Mouse (Mus musculus): ENCODE data around the gene Gm20379. TPM values are rescaled to one million over a fixed set of nuclear protein-coding genes. Genes with fewer than 3 reads are reported as not detected.

Gm20379 gene
- polyA plus RNA-seq, 1 experiment from 2014 or later: 0.56 TPM

DNA sequence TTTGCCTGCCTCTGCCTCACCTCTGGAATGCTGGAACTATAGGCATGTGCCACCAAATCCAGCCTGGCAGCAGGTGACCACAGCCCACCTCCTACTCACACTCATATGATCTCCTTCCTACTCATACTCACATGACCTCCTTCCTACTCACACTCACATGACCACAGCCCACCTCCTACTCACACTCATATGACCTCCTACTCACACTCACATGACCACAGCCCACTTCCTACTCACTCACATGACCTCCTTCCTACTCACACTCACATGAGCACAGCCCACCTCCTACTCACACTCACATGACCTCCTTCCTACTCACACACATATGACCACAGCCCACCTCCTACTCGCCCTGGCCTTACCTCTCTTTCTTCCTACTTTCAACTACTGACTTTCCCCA lies 31.1 kb downstream of the Gm20379 start:
- H3K36me3 ChIP-seq: peaks cover 9% of the 10 kb centered on the region
- H3K27me3 ChIP-seq (replicated peaks): no peaks in the 10 kb centered on the region
- 87% methylated on average over 1 of the region's 1 CpGs for WGBS
- H3K4me1 ChIP-seq (replicated peaks): no peaks in the 10 kb centered on the region
- no peak overlapping the region for H3K9ac ChIP-seq
- no peaks in the 10 kb centered on the region for H3K9me3 ChIP-seq (replicated peaks)
- H3K4me3 ChIP-seq: no peak overlapping the region
- no peak overlapping the region for H3K4me2 ChIP-seq
- ATAC-seq (ENCODE audit: insufficient number of reproducible peaks, low FRiP score): no peak
- no peak overlapping the region for H3K27ac ChIP-seq (ENCODE audit: poor library complexity, severe bottlenecking)

DNA sequence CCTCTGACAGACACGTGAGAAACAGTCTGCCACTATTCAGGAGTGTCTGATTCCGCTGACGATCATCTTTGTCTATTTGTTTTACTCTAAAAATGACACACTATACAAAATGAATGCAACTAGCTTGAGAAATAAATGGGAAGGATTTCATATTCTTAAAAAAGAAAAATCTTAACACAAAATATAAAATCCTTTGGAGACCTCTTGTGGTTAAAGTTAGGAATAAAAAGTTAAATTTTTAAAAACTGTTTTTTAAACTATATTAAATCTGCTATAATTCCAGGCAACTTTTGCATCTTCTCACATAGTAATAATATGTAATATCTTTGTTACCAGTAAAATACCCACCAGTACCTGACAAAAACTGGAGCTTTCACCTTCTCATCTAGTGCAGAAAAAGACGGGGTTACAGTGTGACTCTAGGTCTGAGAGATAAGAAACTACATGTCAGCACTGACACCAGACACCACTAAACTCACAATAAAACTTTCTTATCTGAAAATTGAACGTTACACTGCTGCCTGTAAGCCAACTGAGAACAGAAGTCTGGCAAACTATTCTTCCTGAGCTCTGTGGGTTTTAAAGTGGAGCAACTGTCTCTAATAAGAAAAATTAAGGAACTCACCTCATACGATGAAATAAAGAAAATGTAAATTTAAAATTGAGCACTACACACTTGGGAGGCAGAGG lies 32.1 kb downstream of the Gm20379 start:
- Histone ChIP-seq H3K27ac (ENCODE audit: poor library complexity, severe bottlenecking) (no peak overlapping the region), H3K4me2 (no peak overlapping the region), H3K9me3 (replicated peaks) (no peaks in the 10 kb centered on the region), H3K9ac (no peak overlapping the region), H3K36me3 (peaks cover 16% of the 10 kb centered on the region), H3K4me3 (no peak overlapping the region), H3K27me3 (replicated peaks) (no peaks in the 10 kb centered on the region), H3K4me1 (replicated peaks) (no peaks in the 10 kb centered on the region)
- 63% methylated on average over 6 of the region's 6 CpGs for WGBS
- no peak for ATAC-seq (ENCODE audit: insufficient number of reproducible peaks, low FRiP score)

DNA sequence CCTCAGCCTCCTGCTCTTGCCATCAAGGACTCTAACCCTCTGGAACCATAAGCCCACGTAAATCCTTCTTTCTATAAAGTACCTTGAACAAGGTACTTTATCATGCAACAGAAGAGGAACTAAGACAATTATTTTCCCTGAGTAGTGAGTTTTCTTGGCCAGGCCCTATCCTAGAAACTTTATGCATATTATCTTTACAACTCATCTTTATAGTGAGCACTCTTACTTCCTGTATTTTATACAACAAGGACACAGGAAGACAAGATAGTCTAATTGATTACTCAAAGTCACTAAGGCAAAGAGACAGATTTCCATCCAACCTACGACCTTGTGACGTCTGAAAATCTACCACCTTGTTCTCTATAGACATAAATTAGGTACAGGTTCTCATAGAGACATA lies 34.0 kb downstream of the Gm20379 start:
- no peaks in the 10 kb centered on the region for H3K9me3 ChIP-seq (replicated peaks)
- no peaks in the 10 kb centered on the region for H3K27me3 ChIP-seq (replicated peaks)
- H3K4me2 ChIP-seq: no peak overlapping the region
- no peak overlapping the region for H3K9ac ChIP-seq
- peaks cover 34% of the 10 kb centered on the region for H3K36me3 ChIP-seq
- no peaks in the 10 kb centered on the region for H3K4me1 ChIP-seq (replicated peaks)
- H3K27ac ChIP-seq (ENCODE audit: poor library complexity, severe bottlenecking): no peak overlapping the region
- no peak for ATAC-seq (ENCODE audit: insufficient number of reproducible peaks, low FRiP score)
- H3K4me3 ChIP-seq: no peak overlapping the region
- 89% methylated on average over 3 of the region's 3 CpGs for WGBS

DNA sequence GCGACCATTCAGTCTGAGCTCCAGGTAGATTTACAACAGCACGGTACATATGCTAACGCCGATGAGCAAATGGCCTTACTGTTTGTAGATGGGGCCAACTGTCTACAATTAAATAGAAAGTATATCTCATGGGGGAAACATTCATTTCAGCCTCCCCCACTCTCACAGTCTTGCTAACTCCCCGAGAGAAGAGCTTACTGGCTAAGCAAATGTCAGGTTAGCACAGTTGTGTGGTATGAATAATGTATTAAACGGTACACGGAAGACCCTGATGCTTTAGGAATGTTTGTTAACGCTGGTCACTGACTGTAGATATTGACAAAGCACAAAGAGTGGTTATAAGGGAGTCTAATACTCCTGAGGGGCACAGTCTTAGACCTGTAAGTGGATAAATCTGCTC lies 38.3 kb downstream of the Gm20379 start:
- H3K36me3 ChIP-seq: peaks cover 60% of the 10 kb centered on the region
- 94% methylated on average over 8 of the region's 8 CpGs for WGBS
- ATAC-seq (ENCODE audit: insufficient number of reproducible peaks, low FRiP score): no peak

DNA sequence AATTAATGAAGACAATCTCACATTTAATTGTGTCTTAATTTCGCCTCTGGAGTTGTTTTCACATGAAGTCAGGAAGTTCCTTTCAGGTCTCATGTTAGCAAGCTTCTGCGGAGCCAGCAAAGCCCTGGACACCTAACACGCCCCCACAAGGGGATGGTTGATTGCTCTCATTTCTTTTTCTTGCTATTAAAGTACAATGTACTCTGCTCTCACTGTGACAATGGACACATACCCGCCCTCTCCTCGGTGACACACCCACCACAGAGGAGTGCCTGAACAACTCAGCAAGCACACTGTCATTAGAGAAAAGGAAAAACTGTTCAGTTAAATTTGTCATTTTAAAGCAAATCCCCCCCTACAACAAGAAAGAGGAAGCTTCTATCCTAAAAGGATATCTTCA lies 40.6 kb downstream of the Gm20379 start:
- no peak for ATAC-seq (ENCODE audit: insufficient number of reproducible peaks, low FRiP score)
- no peak overlapping the region for H3K27ac ChIP-seq (ENCODE audit: poor library complexity, severe bottlenecking)
- WGBS: 85% methylated on average over 5 of the region's 5 CpGs
- peaks cover 67% of the 10 kb centered on the region for H3K36me3 ChIP-seq
- no peak overlapping the region for H3K4me3 ChIP-seq
- H3K4me2 ChIP-seq: no peak overlapping the region
- no peaks in the 10 kb centered on the region for H3K27me3 ChIP-seq (replicated peaks)
- H3K4me1 ChIP-seq (replicated peaks): no peaks in the 10 kb centered on the region
- no peaks in the 10 kb centered on the region for H3K9me3 ChIP-seq (replicated peaks)
- no peak overlapping the region for H3K9ac ChIP-seq

More for the DNA sequence above, 38.3 kb downstream of the Gm20379 start:
- Histone ChIP-seq H3K27me3 (replicated peaks) (no peaks in the 10 kb centered on the region), H3K4me3 (no peak overlapping the region), H3K9me3 (replicated peaks) (no peaks in the 10 kb centered on the region), H3K9ac (no peak overlapping the region), H3K27ac (ENCODE audit: poor library complexity, severe bottlenecking) (no peak overlapping the region), H3K4me2 (no peak overlapping the region), H3K4me1 (replicated peaks) (no peaks in the 10 kb centered on the region)

DNA sequence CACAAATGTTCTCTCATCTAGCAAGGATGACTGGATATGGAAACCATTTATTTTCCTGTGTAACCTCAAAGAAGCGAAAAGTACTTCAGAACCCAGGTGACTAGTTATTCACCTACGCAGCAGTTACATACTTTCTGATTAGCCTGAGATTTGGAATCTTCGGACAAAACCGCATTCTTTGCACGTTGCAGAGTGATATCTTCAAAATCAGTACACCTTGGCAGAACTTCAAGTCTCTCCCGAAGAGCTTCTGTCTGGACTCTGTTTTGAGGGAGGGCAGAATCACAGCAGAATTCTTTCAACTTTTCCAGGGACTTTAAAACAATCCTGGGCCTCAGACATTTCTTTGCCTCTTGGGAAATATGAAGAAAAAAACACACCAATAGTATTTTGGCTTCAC lies 45.3 kb downstream of the Gm20379 start:
- peaks cover 31% of the 10 kb centered on the region for H3K36me3 ChIP-seq
- WGBS: 85% methylated on average over 6 of the region's 6 CpGs
- H3K4me2 ChIP-seq: no peak overlapping the region
- H3K27ac ChIP-seq (ENCODE audit: poor library complexity, severe bottlenecking): no peak overlapping the region
- no peak overlapping the region for H3K9ac ChIP-seq
- no peak overlapping the region for H3K4me3 ChIP-seq
- H3K9me3 ChIP-seq (replicated peaks): no peaks in the 10 kb centered on the region
- peaks cover 15% of the 10 kb centered on the region for H3K4me1 ChIP-seq (replicated peaks)
- no peak for ATAC-seq (ENCODE audit: insufficient number of reproducible peaks, low FRiP score)
- no peaks in the 10 kb centered on the region for H3K27me3 ChIP-seq (replicated peaks)

DNA sequence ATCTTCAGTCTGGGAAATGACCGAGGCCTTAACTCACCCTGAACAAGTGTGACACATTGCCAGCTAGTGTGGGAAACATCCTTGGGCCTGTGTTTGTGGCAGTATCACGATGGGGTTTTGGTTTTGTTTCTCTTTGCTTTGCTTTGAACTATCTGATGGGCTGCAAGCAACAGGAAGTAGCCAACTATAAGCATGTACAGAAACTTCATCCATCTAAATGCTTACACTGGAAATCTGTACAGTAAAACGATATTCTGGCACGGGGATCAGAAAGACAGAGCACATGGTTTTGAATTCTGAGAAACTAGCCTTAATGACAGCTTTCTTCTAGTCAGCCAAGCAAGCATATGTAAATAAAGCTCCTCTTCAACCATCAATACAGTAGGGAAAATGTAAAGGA lies 48.2 kb downstream of the Gm20379 start:
- peak overlapping the region; percentile 82 for H3K4me3 ChIP-seq
- peaks cover 20% of the 10 kb centered on the region for H3K36me3 ChIP-seq
- peak overlapping the region; percentile 99 for H3K4me2 ChIP-seq
- no peaks in the 10 kb centered on the region for H3K9me3 ChIP-seq (replicated peaks)
- no peaks in the 10 kb centered on the region for H3K27me3 ChIP-seq (replicated peaks)
- 0 out of 2 replicates have a peak overlapping the region, but pooled peaks have one; percentile 87 for H3K27ac ChIP-seq (ENCODE audit: poor library complexity, severe bottlenecking)
- no peak for ATAC-seq (ENCODE audit: insufficient number of reproducible peaks, low FRiP score)
- WGBS: 12% methylated on average over 4 of the region's 4 CpGs
- H3K9ac ChIP-seq: peak overlapping the region; percentile 65; the same call in 1 of the 2 replicates
- H3K4me1 ChIP-seq (replicated peaks): peaks cover 24% of the 10 kb centered on the region

DNA sequence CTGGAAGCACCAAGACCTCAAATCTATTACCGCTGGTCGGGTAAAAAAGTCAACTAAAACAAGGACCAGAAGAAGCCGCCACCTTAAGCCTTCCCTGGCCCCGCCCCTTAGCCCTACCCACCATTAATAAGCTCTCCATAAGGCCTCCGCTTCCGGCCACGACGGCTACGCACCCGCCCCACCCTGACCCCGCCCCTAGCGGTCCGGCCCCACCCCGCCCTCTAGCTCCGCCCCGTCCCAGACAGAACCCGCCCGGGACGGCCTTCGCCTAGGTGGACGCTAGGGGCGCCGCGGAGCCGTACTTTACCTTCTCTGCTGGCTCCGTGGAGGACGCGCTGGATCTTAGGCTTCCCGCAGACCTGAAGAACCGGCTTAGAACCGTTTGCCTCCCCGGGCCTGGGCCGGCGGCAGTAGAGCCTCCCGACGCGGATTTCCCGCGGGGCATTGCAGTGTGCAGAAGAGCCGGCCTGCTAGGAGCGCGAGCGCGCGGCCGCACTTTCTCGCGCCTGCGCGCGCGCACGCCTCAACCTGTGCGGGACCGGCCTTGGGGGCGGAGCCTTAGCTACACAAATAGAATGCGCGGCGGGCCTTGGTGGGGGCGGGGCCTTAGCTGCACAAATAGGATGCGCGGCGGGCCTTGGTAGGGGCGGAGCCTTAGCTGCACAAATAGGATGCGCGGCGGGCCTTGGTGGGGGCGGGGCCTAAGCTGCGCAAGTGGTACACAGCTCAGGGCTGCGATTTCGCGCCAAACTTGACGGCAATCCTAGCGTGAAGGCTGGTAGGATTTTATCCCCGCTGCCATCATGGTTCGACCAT lies 48.9 kb downstream of the Gm20379 start, which contains the start of the genes Dhfr and Msh3:
Gene Dhfr (plus strand): TSS at position 271 of the 816 bp plus-strand sequence.
Gene Msh3 (minus strand): TSS at position 548 of the 816 bp plus-strand sequence.
- H3K9me3 ChIP-seq (replicated peaks): no peaks in the 10 kb centered on the region
- peak within 1 kb of the TSS; percentile 82 for H3K4me3 ChIP-seq
- H3K4me1 ChIP-seq (replicated peaks): peaks cover 24% of the 10 kb centered on the region
- H3K27me3 ChIP-seq (replicated peaks): no peaks in the 10 kb centered on the region
- H3K27ac ChIP-seq (ENCODE audit: poor library complexity, severe bottlenecking): peak within 1 kb of the TSS; percentile 87
- peak within 1 kb of the TSS; percentile 99 for H3K4me2 ChIP-seq
- under 1% methylated on average over 76 of the region's 76 CpGs for WGBS
- H3K9ac ChIP-seq: peak within 1 kb of the TSS; percentile 90
- peak; percentile 99 for ATAC-seq (ENCODE audit: insufficient number of reproducible peaks, low FRiP score)
- H3K36me3 ChIP-seq: peaks cover 24% of the 10 kb centered on the region

DNA sequence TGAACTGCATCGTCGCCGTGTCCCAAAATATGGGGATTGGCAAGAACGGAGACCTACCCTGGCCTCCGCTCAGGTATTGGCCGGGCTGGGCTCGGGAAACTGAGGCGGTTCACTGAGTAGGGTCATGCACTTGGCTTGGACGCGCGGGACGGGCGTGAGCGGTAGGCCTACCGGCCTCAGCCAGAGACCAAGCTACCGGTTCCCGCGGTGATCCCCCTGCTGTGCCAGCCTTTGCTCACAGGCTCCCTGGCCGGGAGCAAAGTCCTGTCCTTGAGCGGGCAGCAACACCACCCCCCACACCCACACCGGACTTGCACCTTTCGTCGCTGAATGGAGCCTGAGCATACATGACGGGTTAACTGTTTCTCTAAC lies 49.5 kb downstream of the Gm20379 start:
- peak; percentile 44 for ATAC-seq (ENCODE audit: insufficient number of reproducible peaks, low FRiP score)

DNA sequence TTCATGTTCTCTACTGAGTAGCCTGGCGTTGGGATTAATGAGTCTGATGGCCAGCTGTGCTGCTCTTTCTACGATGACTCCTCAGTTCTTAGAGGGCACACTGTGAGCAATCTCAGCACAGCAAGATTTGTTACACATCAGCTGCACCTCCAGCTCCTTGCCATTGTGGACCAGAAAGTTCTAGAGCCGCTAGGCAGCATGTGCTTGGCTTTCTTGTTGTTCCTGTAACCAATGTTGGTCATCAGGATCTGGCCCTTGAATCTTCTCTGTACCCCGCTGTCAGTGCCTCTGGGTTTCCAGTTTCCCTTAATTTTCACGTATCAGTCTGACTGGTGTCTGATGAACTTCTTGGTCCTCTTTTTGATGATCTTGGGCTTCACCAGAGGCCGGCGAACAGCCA lies 50.6 kb downstream of the Gm20379 start:
- H3K36me3 ChIP-seq: peaks cover 23% of the 10 kb centered on the region
- no peaks in the 10 kb centered on the region for H3K27me3 ChIP-seq (replicated peaks)
- no peaks in the 10 kb centered on the region for H3K9me3 ChIP-seq (replicated peaks)
- peak overlapping the region; percentile 12; the same call in 1 of the 2 replicates for H3K9ac ChIP-seq
- H3K4me2 ChIP-seq: peak overlapping the region; percentile 99
- H3K4me3 ChIP-seq: peak overlapping the region; percentile 82
- no peak for ATAC-seq (ENCODE audit: insufficient number of reproducible peaks, low FRiP score)
- H3K27ac ChIP-seq (ENCODE audit: poor library complexity, severe bottlenecking): no peak overlapping the region
- peaks cover 24% of the 10 kb centered on the region for H3K4me1 ChIP-seq (replicated peaks)
- 82% methylated on average over 7 of the region's 7 CpGs for WGBS

More for the DNA sequence above, 49.5 kb downstream of the Gm20379 start:
- Histone ChIP-seq H3K4me1 (replicated peaks) (peaks cover 24% of the 10 kb centered on the region), H3K36me3 (peaks cover 27% of the 10 kb centered on the region), H3K4me3 (peak overlapping the region; percentile 82), H3K27ac (ENCODE audit: poor library complexity, severe bottlenecking) (peak overlapping the region; percentile 87; the same call in 1 of the 2 replicates), H3K9ac (peak overlapping the region; percentile 90), H3K9me3 (replicated peaks) (no peaks in the 10 kb centered on the region), H3K4me2 (peak overlapping the region; percentile 99), H3K27me3 (replicated peaks) (no peaks in the 10 kb centered on the region)
- WGBS: 1% methylated on average over 24 of the region's 24 CpGs
